Mouse (Mus musculus) thymus, postnatal 14 days (tissue): ENCODE measurements around the gene Gm20388.
A peak's percentile ranks its signal among the peaks of the same experiment; 100 is the strongest.
"Not testable (repeated sequence)": the region's sequence is repeated elsewhere in the genome, so short reads cannot be mapped to it uniquely, and the experiment has no call there.

ENCODE experiments used
- DNase-seq: peaks from one replicate; pipeline ENCODE4 v3.0.0; 2021

Gm20388 gene

DNA sequence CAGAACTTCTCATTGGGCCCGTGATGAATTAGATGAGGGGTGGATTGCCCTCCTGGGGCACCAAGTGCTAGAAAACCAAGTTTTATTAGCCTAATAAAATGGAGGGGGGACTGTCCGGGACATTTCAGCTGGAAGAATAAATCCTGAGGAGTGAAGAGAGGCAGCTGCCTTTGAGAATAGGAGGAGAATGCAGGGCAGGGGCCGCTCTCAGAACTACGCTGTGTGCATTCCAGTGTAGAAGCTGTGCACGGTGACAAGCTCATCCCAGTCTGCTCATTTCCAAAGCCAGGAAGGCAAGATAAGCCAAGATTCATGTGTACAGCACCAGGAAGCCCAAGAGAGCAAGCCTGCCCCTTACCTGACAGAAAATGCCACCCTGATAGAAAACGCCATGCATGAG lies 1487.4 kb downstream of the Gm20388 start:
- no peak for DNase-seq

DNA sequence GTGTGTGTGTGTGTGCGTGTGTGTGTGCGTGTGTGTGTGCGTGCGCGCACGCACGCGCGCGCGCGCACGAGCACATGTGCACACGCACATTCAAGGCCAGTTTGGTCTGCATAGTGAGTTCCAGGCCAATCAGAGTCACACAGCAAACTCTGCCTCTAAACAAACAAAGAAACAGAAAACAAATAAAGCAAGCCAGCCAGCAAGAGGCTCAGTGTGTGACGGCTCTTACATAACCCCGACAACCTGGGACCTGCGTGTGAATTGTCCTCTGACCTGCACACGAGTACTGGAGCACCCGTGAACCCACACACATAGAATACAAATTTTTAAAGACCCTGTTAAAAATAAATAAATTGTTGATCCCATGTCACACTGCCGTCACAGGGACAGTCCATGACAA lies 1488.1 kb downstream of the Gm20388 start:
- no peak for DNase-seq

DNA sequence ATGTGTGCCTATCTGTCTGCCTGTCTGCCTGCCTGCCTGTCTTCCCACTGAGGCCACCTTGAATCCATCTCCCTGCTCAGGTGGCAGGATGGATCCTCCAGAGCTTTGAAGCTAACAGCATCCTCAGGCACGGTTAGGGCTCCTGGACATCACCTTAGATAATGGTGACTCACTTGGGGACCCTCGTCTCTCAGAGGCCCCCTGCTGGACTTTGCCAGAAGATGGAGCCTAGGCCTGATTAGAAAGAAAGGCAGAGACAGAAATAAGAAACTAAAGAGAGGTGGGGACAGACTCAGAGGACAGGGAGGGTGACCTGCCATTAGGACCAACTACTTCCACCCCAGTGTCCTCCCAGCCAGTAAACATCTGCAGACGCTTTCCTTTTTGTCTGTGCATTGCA lies 1488.5 kb downstream of the Gm20388 start:
- no peak for DNase-seq

DNA sequence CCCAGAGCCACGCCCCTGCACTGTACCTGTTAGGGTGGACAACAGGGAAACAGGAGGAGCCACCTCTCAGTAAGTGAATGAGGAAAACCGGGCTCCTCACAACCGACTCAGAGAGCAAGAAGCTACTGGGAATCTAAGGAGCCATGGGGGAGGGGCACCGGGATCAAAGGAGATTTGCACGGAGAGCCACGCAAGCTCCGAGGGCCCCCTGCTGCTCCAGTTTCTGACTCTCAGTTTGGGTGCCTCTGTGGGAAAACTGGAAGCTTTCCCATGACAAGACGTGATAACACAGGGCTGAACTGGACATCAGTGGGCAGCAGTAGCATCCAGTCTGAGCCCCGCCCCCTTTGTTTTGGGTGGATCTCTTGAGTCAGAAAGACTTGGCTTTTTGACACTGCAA lies 1489.9 kb downstream of the Gm20388 start:
- no peak for DNase-seq

DNA sequence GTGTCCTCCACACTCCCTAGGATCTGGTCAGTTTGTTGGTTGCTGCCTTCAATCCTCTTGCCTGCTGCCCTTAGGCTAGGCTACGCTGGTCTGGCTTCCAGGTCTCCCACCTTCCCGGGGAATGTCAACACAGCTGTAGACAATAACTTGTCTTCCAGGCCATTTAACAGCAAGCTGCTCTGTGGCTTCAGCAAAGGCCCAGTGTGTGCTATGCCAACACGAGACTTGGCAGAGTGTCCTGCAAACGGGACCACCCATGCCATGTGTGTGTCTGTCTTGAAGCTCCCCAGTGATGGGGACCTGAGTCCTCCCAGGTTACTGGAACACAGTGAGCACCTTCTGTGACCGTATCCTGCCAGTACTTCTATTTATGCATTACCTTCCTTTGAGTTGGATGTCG lies 1493.2 kb downstream of the Gm20388 start:
- no peak for DNase-seq

DNA sequence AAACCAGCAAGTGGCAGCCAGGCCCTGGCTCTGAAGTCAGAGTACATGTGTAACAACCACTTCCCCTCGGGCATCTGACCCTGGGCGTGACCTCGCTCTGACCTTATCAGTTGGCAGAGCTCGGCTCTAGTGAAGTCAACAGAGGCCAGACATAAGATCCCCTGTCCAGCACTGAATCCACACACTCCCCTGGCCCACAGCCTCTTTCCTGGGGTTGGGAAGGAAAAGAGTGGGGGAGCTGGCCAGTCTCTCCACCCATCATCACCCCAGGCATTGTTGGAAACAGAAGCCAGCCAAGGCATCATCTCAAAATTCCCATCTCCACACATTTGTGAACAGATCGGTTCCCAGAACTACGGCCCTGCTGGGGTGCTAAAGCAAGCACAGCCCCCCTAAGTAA lies 1507.4 kb downstream of the Gm20388 start:
- DNase-seq = no peak

DNA sequence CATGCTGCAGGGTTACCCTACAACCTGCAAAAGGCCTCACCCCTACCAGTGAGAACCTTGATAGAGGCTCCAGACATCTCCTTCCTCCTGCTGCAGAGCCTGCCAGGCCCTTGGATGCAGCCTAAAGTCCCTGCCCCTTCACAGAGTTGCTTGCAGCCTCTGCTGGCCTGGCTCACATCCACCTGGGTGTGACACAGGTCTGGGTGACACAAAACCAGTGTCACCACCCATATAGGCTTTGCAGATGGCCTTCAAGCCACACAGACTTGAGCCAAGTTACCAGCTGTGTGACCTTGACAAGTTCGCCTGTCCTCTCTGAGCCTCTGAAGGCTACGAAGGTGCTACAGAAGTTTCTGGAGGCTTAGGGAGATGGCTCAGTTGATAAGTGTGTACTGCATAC lies 1508.9 kb downstream of the Gm20388 start:
- DNase-seq = no peak

DNA sequence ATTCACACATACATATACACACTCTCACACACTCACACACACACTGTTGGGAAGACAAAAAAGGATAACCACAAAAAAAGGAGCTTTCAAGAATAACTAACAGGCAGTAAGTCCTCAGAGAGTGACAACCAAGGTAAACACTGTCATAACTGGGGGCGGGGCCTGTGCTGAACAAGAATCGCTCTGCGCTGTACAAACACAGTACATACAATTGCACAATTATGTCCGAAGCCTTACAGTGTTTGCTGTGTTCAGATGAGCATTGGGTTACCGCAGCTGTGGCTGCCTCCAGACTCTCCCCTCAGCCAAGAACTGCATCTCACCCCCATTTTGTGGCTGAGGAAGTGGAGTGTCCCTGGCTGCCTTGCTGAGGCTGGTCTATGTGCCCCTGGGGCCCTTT lies 1510.4 kb downstream of the Gm20388 start:
- no peak for DNase-seq

DNA sequence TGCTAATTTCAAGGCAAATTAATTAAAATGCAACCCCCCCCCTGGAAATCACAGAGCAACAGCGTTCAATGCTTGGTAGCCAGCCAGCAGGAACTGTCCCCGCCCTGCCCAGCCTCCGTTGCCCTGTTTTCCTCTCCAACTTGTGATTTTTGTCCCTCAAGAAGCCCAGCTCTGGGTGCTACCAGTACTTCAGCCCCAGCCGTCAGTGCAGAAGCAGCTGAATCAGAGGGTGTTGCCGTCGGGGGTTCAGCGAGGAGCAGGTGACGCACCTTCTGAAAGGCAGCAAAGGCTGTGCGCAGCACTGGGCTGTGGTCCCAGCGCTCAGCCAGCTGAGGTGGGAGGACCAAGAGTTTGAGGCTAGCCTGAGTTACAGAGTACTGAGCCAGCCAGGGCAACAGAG lies 1513.4 kb downstream of the Gm20388 start:
- no peak for DNase-seq

DNA sequence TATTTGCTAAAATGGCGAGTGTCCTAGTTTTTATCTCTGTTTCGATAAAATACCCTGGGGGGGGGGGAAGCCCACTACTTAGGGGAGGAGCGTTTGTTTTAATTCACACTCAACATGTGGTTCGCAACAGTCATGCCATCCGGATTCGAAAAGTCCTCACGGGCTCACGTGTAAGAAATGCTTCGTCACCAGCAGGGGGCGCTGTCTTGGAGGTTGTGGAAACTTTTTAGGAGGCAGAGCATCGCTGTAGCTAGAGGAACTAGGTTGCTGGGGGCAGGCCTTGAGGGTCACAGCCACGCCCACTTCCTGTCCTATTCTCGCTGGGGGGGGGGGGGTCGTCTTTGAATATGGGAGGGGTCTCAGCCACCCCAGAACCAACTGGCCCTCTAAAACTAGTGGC lies 1514.0 kb downstream of the Gm20388 start:
- peak; percentile 13 for DNase-seq

DNA sequence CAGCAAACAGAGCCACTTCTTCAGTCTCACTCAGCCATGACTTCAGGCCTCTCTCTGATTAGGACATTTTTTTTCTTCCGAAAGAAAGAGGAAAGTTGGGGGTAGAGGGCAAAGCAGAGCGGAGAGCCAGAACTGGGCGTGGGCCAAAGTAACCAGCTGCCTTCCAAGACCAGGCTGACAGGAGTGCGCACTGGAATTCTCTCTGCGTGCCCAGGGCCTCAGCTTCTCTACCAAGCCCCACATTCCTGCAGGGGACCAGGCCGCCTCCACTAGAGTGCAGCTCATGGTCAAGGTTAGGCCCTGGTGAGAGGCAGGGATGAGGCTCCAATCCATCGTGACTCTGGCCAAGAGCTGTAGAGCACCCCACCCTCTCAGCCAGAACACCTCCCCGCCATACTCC lies 1520.9 kb downstream of the Gm20388 start:
- DNase-seq = no peak

DNA sequence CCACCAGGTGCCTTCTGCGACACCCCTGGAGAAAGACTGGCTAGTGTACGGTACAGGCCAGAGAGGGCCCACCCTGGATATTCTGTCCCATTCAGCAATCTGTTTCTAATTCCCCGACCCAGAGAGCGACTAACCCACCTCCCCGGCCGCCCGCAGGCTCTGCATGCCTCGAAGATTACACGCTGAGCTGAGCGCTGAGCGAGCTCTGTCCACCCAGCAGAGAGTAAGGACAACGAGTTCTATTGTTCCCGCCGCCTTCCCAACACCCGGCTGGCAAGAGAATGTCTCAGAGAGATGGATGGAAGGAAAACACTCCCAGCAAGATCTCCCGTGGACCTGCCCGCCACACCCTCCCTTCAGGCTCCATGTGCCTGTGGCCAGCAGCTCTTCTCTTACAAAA lies 1522.8 kb downstream of the Gm20388 start:
- no peak for DNase-seq

DNA sequence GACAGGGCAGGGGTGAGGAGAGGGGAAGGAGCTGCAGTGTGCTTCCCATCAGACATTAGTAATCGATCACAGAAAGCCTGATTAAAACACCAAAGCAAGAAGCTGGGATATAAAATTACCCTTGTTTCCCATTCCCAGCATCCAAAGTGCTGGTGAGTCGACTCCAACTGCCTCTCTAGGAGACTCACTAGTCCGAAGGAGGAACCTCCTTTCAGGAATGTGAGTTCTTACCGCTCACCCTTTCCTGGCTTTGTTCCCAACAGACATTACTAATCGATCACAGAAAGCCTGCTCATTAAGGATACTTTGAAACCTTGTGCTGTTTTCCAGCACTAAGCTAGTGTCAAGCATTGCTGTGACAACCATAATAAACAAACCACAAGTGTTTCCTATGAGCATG lies 1526.0 kb downstream of the Gm20388 start:
- DNase-seq = no peak

DNA sequence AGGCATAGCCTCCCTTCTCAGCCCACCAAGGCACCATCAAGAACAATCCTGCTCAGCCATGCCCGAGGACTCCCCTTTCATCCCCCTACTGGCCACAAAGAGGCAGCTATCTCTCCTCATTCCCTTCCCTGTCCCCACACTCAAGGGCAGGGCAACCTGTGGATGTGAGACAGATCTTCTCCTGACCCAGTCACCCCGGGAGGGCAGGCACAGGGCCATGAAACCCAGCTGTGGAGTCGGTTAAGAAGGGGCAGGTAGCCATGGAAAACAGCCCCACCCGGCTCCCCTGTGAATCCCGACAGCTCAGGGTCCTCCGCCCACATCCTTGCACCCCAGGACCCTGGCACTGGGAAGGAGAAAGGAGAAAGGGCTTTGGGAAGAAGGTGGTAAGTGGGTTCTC lies 1526.9 kb downstream of the Gm20388 start:
- no peak for DNase-seq

DNA sequence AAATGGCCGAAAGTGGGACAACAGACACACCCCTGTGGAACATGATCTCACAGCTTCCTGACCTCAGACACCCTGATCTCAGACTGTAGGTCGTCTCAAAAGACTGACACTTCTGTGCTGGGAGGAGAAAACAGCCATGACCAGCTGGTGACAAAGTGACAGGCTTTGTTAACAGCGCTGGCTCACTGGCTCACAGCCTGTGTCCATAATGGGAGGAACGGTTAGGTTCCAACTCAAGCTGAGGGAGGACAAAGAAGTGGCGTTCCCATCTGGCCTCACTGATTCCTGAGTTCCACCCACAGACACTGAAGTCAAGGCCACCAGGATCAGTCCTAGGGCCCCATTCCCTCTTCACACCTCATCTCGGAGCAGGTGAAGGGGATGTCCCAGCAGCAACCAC lies 1527.5 kb downstream of the Gm20388 start:
- no peak for DNase-seq

DNA sequence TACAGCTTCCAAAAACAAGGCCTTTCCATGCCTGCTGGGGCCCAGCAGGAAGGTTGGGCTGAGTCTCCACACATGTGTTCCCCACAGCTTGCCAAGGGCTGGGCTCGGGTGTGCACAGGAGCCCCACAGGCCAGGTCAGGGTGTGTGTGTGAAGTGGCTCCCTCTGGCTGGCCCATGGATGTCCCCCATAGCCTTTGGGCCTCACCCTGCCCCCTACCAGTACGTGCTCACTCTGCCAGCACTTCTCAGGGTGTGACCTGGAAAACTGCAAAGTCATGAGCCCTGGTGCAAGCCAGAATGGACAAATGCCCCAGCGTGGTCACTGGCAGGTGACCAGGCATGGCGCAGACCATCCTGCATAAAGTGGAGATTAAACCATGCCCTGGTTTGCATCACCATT lies 1528.7 kb downstream of the Gm20388 start:
- DNase-seq = no peak

DNA sequence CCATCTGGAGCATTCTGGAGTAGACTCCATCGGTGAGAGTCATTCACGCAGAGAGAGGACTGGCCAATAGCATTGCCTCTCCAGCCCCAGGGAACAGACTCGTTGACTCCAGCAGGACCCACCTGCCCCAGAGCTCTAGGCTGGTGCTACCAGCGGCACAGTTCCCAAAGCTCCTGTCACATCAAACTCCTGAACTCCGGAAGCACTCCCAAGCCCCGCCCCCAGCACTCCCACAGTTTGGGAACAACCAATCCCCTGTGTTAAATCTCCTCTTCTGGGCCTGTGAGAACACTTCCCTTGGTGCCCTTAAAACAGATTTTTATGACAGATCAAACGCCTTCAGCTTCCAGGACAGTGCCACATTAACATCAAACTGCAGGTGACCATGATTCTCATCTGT lies 1532.7 kb downstream of the Gm20388 start:
- DNase-seq = no peak

DNA sequence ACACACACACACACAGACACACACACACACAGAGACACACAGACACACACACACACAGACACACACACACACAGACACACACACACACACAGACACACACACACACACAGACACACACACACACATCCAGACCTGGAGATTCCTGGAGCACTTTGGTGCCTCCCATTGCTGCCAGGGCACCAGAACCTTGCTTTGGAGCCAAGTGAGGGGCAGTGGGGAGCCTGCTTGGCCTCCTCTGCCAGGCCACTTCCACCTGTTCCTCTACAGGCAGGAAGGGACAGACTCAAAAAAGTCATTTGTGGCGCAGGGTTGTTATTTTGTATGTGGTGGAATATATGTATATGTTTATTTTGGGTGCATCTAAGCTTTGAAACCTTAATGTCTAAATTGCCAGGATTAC lies 1533.9 kb downstream of the Gm20388 start:
- DNase-seq = not testable (repeated sequence)

DNA sequence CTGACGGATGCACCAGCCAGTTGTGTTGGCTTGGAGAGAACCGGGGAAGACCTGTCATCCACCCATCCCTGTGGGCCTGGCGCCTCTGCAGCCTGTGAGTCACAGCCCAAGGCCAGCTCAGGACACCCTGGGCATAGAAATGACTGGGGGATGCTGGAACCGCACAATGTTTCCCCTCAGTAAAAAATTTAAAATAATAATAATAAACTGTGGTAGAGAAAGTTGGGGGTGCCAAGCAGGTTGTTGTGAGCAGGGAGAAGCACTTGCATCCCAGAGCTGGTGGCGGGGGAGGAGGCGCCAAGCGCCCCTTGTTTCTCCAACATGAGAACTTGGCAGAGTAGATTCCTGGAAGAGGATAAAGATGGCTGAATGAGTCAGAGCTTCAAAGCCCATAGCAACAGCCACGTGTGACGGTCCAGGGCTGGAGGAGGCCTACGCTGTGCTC lies 1534.4 kb downstream of the Gm20388 start:
- DNase-seq = no peak

DNA sequence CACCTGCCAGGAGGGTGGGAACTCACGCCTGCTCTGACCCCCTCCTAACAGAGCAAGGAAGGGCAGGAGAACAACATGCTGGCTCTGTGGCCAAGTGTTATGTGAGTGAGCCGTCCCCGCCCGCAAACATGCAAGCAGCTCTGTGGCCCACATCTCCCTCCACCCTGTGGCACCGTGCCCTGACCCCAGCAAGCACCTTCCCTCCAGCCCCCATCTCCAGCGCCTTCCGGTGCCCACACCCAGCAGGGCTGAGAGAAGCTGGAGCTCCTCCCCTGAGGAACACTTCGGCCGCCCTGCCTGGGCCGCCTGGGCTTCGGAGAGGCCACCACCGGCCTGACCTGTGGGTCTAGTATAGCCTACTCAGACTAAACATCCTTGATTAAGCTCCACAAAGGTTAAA lies 1535.5 kb downstream of the Gm20388 start:
- DNase-seq = no peak

DNA sequence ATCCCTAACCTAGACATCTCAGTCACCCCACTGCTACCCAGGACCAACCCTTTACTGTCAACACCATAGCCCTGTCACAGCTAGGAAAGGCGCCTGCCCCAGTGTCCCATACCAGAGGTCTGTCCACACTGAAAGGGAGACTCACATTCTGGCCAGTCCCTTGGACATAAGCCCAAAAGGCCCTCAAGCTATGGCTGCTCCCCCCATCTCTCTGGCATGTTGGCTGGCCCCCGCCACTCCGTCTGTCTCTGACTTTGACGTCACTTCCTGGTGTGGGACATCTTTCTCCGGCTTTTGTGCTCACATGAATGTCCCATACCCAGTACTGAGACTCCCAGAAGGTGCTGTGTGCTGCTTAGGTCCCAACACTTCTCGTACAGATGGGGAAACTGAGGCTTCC lies 1536.2 kb downstream of the Gm20388 start:
- DNase-seq = no peak

DNA sequence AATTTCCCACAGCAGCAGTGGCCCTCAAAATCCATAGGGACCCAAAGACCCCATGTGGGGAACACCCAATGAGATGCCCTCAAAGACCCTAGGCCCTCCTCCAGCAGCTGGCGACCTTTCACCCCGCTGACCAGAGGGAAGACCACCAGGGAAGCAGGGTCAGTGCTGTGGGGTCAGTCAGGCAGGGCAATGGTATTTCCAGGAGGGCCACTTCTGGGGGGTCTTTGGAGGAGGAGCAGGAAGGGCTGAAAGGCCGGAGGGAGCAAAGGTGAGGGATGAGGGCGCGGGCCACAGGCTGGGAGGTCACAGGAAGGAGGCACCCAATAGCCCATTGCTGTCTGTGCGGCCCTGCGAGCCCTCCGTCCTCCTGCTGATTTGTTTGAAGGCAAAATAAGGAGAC lies 1539.6 kb downstream of the Gm20388 start:
- no peak for DNase-seq

DNA sequence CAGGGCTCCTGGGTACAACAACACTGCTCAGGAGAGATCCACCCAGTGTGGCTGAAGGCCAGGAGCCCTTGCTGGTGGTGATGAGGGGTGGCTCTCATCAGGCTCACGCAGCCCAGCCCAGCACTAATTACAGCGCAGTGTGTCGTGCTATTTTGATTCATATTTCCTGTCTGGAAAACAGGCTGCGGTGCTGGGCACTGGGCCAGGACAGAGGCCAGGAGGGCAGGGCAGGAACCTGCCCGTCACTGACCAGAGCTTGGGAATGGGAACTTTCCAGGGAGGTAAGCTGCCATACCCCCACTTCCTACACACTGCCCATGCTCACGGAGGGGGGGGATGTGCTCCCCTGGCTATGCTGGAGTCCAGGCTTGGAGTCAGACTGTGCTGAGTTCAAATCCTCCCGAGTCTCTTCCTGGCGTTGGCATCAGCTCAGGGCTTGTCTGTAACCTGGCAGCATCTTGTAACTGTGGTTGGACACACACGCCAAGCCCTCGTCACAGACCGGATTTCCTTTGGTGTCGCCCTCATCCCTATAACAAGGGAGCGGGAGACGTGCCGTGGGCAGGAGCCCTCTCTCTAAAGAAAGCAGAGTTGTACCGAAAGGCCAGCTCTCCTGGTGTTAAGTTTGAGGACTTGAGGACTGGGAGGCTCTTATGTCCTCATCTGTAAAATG lies 1540.9 kb downstream of the Gm20388 start:
- no peak for DNase-seq

DNA sequence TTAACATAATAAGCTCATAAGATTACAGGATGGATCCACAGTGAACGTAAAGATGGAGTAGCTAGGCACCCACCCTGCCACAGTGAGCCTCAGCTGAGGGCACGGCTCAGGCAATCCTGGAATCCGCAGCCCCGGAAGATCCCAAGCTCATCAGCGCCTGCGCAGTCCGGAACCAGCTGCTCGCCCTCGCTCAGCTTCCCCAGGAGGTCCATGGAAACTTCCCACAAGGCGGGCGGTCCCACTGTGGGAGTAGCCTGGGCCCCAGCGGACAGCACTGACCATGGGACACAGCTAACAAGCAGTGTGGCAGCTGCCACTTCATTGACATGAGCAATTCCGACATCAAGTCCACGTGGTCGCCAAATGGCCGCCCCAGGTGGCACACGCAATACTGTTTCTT lies 1544.1 kb downstream of the Gm20388 start:
- no peak for DNase-seq

DNA sequence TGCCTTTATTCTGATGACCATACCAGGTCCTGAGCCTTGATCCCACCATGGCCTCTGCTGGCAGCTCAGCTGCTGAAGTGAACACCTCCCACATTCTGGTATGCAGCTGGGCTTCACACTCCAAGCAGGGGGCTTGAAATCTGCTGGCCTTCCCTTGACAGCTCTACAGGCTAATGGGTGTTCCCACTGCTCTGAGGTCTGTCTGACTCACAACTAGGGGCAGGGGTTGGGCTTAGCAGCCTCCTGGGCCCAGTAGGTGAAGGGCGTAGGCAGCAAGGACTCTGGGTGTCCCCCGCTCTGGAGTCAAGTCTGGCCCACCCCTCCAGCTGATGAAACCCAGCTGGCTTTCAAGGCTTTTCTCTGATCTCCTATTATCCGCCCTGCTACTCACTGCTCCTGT lies 1550.6 kb downstream of the Gm20388 start:
- DNase-seq = no peak

DNA sequence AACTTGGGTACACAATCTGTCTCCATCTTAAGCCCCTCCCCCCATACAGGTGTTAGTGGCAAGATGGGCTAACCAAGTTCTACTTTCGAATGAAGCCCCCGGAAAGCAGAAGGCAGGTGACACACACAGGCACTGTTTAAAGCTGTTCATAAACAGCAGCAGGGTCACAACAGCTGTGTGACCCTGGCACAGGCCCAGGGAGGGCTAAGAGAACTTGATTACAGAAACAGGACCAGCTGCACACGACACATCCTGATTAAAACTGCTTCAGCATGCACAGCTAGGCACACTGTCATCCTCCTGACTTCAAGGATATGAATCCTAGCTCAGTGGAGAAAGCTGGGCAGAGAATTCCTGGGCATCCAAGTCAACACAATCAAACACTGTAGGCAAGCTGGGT lies 1551.5 kb downstream of the Gm20388 start:
- no peak for DNase-seq
